Comparison of ENCODE assay signal across 18 mouse cellular contexts in the genomic region with DNA sequence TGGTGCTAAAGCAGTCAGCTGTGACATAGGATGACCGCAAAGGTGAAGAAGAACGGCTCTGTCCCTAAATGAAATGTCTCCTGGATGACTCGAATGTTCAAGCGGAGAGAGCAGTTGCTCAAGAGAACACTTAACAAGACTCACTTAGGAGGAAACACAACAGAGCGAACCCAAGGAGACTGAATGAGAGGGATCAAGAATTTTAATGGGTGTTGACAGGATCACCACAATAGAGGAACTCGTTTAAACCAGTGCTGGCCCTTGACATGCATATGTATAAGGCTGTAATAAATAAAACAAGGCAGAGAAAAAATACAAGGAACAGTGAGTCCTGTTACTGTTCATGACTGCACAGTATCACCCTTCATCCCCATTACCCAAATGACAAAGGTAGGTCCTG.
A peak's percentile ranks its signal among the peaks of the same experiment; 100 is the strongest.
DNase-seq lines count a peak whose midpoint lies in the region; ATAC-seq and TF ChIP-seq lines count a peak whose summit lies in the region.
"Had no signal": no experiment of that assay in that cellular context is flagged by ENCODE, and none has a peak within 500 bp of the region (broad histone marks: within the 10 kb centered on the region; RNA-seq: fewer than 3 reads in every experiment).

No protein-coding gene starts in this region.

- no peak for ATAC-seq in midbrain, postnatal 0 days (ENCODE audit: low FRiP score)
- ATAC-seq in midbrain, embryonic 11.5 days (ENCODE audit: low FRiP score) = no peak
- ATAC-seq in forebrain, embryonic 14.5 days = peak; percentile 51
- ATAC-seq in neural tube, embryonic 14.5 days (ENCODE audit: low read depth) = peak; percentile 60
- ATAC-seq: midbrain, embryonic 13.5 days had no signal

- no peaks in the 10 kb centered on the region for H3K9me3 ChIP-seq in midbrain, postnatal 0 days (ENCODE audit: low read length)
- no peaks in the 10 kb centered on the region; the same call in 1 of the 2 replicates for H3K9me3 ChIP-seq in midbrain, embryonic 11.5 days (ENCODE audit: control insufficient read depth, low read length)
- no peaks in the 10 kb centered on the region for H3K9me3 ChIP-seq in forebrain, embryonic 14.5 days (replicated peaks; ENCODE audit: control insufficient read depth, low read length)
- H3K9me3 ChIP-seq in neural tube, embryonic 14.5 days (ENCODE audit: control insufficient read depth, low read length) = no peaks in the 10 kb centered on the region
- H3K9me3 ChIP-seq: embryonic facial prominence, embryonic 13.5 days; heart, embryonic 10.5 days; limb, embryonic 10.5 days; midbrain, embryonic 13.5 days; stomach, embryonic 15.5 days had no signal

- H3K27ac ChIP-seq in midbrain, postnatal 0 days (ENCODE audit: low read depth, low read length) = no peak overlapping the region
- no peak overlapping the region for H3K27ac ChIP-seq in midbrain, embryonic 11.5 days (ENCODE audit: low read depth, low read length)
- H3K27ac ChIP-seq in forebrain, embryonic 14.5 days (ENCODE audit: low read depth, low read length) = no peak overlapping the region; the same call in 1 of the 2 replicates
- H3K27ac ChIP-seq in neural tube, embryonic 14.5 days (ENCODE audit: low read depth, low read length) = no peak overlapping the region
- H3K27ac ChIP-seq: embryonic facial prominence, embryonic 13.5 days; heart, embryonic 10.5 days; limb, embryonic 10.5 days; liver, embryonic 14.5 days; midbrain, embryonic 13.5 days; stomach, embryonic 15.5 days had no signal

- no peak for TF ChIP-seq CTCF in midbrain, postnatal 0 days (IDR thresholded peaks at IDR 0.05)

- H3K4me1 ChIP-seq in midbrain, postnatal 0 days (ENCODE audit: insufficient read depth, low read length) = no peaks in the 10 kb centered on the region
- H3K4me1 ChIP-seq in midbrain, embryonic 11.5 days (ENCODE audit: control insufficient read depth, insufficient read depth, low read length) = peaks cover 19% of the 10 kb centered on the region
- peaks cover 17% of the 10 kb centered on the region for H3K4me1 ChIP-seq in forebrain, embryonic 14.5 days (ENCODE audit: control insufficient read depth, insufficient read depth, low read length)
- H3K4me1 ChIP-seq in neural tube, embryonic 14.5 days (ENCODE audit: control insufficient read depth, insufficient read depth, low read length) = peaks cover 5% of the 10 kb centered on the region; the same call in 1 of the 2 replicates
- H3K4me1 ChIP-seq: stomach, embryonic 15.5 days had no signal

- 48% methylated on average over 6 of the region's 6 CpGs for WGBS in midbrain, postnatal 0 days
- WGBS in midbrain, embryonic 11.5 days = 64% methylated on average over 6 of the region's 6 CpGs
- 19% methylated on average over 6 of the region's 6 CpGs for WGBS in forebrain, embryonic 14.5 days
- 16% methylated on average over 6 of the region's 6 CpGs for whole genome bisulfite sequencing in neural tube, embryonic 14.5 days

- H3K4me2 ChIP-seq in midbrain, postnatal 0 days (ENCODE audit: low read depth, low read length, poor library complexity, severe bottlenecking) = no peak overlapping the region
- no peak overlapping the region for H3K4me2 ChIP-seq in midbrain, embryonic 11.5 days
- H3K4me2 ChIP-seq in forebrain, embryonic 14.5 days (ENCODE audit: low read length) = no peak overlapping the region
- no peak overlapping the region for H3K4me2 ChIP-seq in neural tube, embryonic 14.5 days (ENCODE audit: low read depth, low read length)
- H3K4me2 ChIP-seq: embryonic facial prominence, embryonic 13.5 days; midbrain, embryonic 13.5 days; stomach, embryonic 15.5 days had no signal

- H3K4me3 ChIP-seq in midbrain, postnatal 0 days (ENCODE audit: low read depth, low read length) = no peak overlapping the region
- no peak overlapping the region for H3K4me3 ChIP-seq in midbrain, embryonic 11.5 days (ENCODE audit: low read depth, low read length)
- H3K4me3 ChIP-seq in forebrain, embryonic 14.5 days (ENCODE audit: low read depth, low read length) = no peak overlapping the region
- H3K4me3 ChIP-seq in neural tube, embryonic 14.5 days (ENCODE audit: low read depth, low read length) = no peak overlapping the region
- H3K4me3 ChIP-seq: embryonic facial prominence, embryonic 13.5 days; heart, embryonic 10.5 days; limb, embryonic 10.5 days; midbrain, embryonic 13.5 days; stomach, embryonic 15.5 days had no signal

- DNase-seq in kidney, adult 11 months = peak; percentile 49
- DNase-seq in kidney, postnatal 4 days = no peak
- peak; percentile 36 for DNase-seq in midbrain, postnatal 0 days (ENCODE audit: low spot score)
- no peak for DNase-seq in midbrain, embryonic 11.5 days (ENCODE audit: low spot score, missing footprints)
- DNase-seq in forebrain, embryonic 14.5 days (ENCODE audit: low spot score) = peak; percentile 75
- DNase-seq in ovary, postnatal 36 days (ENCODE audit: low spot score) = no peak
- no peak for DNase-seq in thymus, postnatal 4 days
- DNase-seq: cerebellum, postnatal 10 days; heart, postnatal 36 days; lung, postnatal 14 days; right cerebral cortex, postnatal 4 days had no signal

- no peaks in the 10 kb centered on the region for H3K27me3 ChIP-seq in midbrain, postnatal 0 days (ENCODE audit: insufficient read depth, low read length)
- no peaks in the 10 kb centered on the region for H3K27me3 ChIP-seq in midbrain, embryonic 11.5 days (ENCODE audit: control insufficient read depth, insufficient read depth, low read length)
- H3K27me3 ChIP-seq in forebrain, embryonic 14.5 days (replicated peaks; ENCODE audit: control insufficient read depth, insufficient read depth, low read length) = no peaks in the 10 kb centered on the region
- no peaks in the 10 kb centered on the region for H3K27me3 ChIP-seq in neural tube, embryonic 14.5 days (ENCODE audit: control insufficient read depth, insufficient read depth, low read length)
- H3K27me3 ChIP-seq: embryonic facial prominence, embryonic 13.5 days; midbrain, embryonic 13.5 days; stomach, embryonic 15.5 days had no signal

- H3K9ac ChIP-seq in midbrain, postnatal 0 days (replicated peaks; ENCODE audit: low read length, poor library complexity, severe bottlenecking) = no peak overlapping the region
- no peak overlapping the region for H3K9ac ChIP-seq in midbrain, embryonic 11.5 days (ENCODE audit: low read length)
- no peak overlapping the region for H3K9ac ChIP-seq in forebrain, embryonic 14.5 days (ENCODE audit: low read length)
- no peak overlapping the region for H3K9ac ChIP-seq in neural tube, embryonic 14.5 days (replicated peaks; ENCODE audit: low read depth, low read length)
- H3K9ac ChIP-seq: embryonic facial prominence, embryonic 13.5 days; liver, embryonic 14.5 days; midbrain, embryonic 13.5 days; stomach, embryonic 15.5 days had no signal

- H3K36me3 ChIP-seq in midbrain, postnatal 0 days (ENCODE audit: insufficient read depth, low read length) = no peaks in the 10 kb centered on the region
- H3K36me3 ChIP-seq in midbrain, embryonic 11.5 days (ENCODE audit: control insufficient read depth, insufficient read depth, low read length) = no peaks in the 10 kb centered on the region
- H3K36me3 ChIP-seq in forebrain, embryonic 14.5 days (ENCODE audit: control insufficient read depth, insufficient read depth, low read length) = no peaks in the 10 kb centered on the region
- no peaks in the 10 kb centered on the region for H3K36me3 ChIP-seq in neural tube, embryonic 14.5 days (ENCODE audit: control insufficient read depth, insufficient read depth, low read length)
- H3K36me3 ChIP-seq: embryonic facial prominence, embryonic 13.5 days; heart, embryonic 10.5 days; limb, embryonic 10.5 days; midbrain, embryonic 13.5 days; stomach, embryonic 15.5 days had no signal

Comparison
In these comparisons a context has a peak if more than half of its experiments do, and no peak if none do; other contexts are left out.
1. DNase-seq: peak in kidney, adult 11 months (single experiment), midbrain, postnatal 0 days (single experiment) and forebrain, embryonic 14.5 days (single experiment); none in kidney, postnatal 4 days (0 of 2), midbrain, embryonic 11.5 days (single experiment), ovary, postnatal 36 days (single experiment) and thymus, postnatal 4 days (single experiment).
2. ATAC-seq: peak in forebrain, embryonic 14.5 days (single experiment) and neural tube, embryonic 14.5 days (single experiment); none in midbrain, postnatal 0 days (single experiment) and midbrain, embryonic 11.5 days (single experiment).